Mouse (Mus musculus) limb, embryonic 11.5 days (tissue): ENCODE measurements at regions not wholly inside any gene's neighbourhood (a gene's known extent, or its start where the extent isn't known, plus 50 kb on each side); places are given as distances from the start of the nearest gene placed in this dataset.
"Not testable (repeated sequence)": the region's sequence is repeated elsewhere in the genome, so short reads cannot be mapped to it uniquely, and the experiment has no call there.

Experiments
- ATAC-seq: fragments of 200-750 bp; cut with Nextera tagmentation; 2 replicates; pipeline ENCODE4 v1.8.0; 2017; ENCODE audit warnings: low read depth; ENCODE audit not compliant: insufficient number of reproducible peaks, low FRiP score, low TSS enrichment
- DNase-seq: peaks from one replicate; pipeline ENCODE4 v3.0.0-alpha.2; 2015; ENCODE audit warnings: low spot score
- H3K27ac ChIP-seq: fragments of 300-500 bp; sonication (generic); replicated peaks from 2 replicates; pipeline ENCODE4 v1.5.1; 2014; ENCODE audit warnings: low read depth, mild to moderate bottlenecking, low read length
- H3K27me3 ChIP-seq: fragments of 300-500 bp; sonication (generic); 2 replicates; pipeline ENCODE4 v1.6.1; 2014; ENCODE audit warnings: mild to moderate bottlenecking, low read length, mixed read lengths; ENCODE audit not compliant: control insufficient read depth, insufficient read depth
- H3K36me3 ChIP-seq: fragments of 300-500 bp; sonication (generic); 2 replicates; pipeline ENCODE4 v1.6.1; 2014; ENCODE audit warnings: mild to moderate bottlenecking, low read length, moderate library complexity, mixed read lengths; ENCODE audit not compliant: control insufficient read depth, insufficient read depth
- H3K4me1 ChIP-seq: fragments of 300-500 bp; sonication (generic); 2 replicates; pipeline ENCODE4 v1.6.1; 2014; ENCODE audit warnings: low read length, mixed read lengths; ENCODE audit not compliant: control insufficient read depth, insufficient read depth
- H3K4me2 ChIP-seq: fragments of 300-500 bp; sonication (generic); 2 replicates; pipeline ENCODE4 v1.6.1; 2014; ENCODE audit warnings: low read depth, mild to moderate bottlenecking, moderate library complexity; ENCODE audit not compliant: severe bottlenecking
- H3K4me3 ChIP-seq: fragments of 300-500 bp; sonication (generic); 2 replicates; pipeline ENCODE4 v1.5.1; 2014; ENCODE audit warnings: low read depth, low read length
- H3K9ac ChIP-seq: fragments of 300-500 bp; sonication (generic); 2 replicates; pipeline ENCODE4 v1.6.1; 2014; ENCODE audit warnings: mild to moderate bottlenecking, low read length
- H3K9me3 ChIP-seq: fragments of 300-500 bp; sonication (generic); 2 replicates; pipeline ENCODE4 v1.6.1; 2016; ENCODE audit warnings: low read length; ENCODE audit not compliant: control insufficient read depth
- WGBS: fragments of 180-500 bp; shearing (Covaris S2); extraction: QIAGEN DNeasy Blood & Tissue Kit; methylation state at CpG from one replicate; pipeline ENCODE4 v1.1.7; 2014; 5-methylcytosine and 5-hydroxymethylcytosine counted together

DNA sequence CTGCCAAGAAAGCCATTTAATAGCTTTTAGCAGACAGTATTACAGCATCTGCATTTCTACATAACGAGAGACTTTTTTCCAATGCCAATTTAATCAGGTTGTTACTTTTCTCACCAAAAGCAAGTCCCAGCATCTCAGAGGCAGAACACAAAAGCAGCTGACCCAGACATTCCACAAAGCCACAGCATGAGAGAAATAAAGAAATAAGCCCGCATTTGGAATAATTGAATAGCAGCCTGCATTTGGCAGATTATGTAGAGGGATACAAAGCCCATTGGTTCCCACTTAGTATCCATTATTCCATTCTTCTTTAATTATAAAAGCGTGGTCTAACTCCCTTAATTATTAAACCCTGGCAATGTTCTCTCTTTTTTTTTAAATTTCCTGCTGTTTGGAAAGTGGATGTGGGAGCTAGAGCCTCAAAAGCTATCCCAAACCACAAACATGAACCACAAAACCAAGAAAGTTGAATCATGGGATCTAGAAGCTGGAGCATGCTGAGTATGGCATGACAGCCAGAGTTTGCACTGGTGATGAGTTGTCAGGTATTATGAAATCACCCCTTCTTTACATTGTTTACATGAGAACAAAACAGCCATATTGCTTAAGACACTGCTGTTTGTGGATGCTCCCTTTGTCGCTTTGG lies 247.8 kb upstream of the Irak1bp1 start:
- Histone ChIP-seq H3K36me3 (no peaks in the 10 kb centered on the region), H3K27ac (no peak overlapping the region), H3K4me2 (no peak overlapping the region), H3K4me1 (no peaks in the 10 kb centered on the region), H3K9me3 (no peaks in the 10 kb centered on the region), H3K9ac (no peak overlapping the region), H3K4me3 (no peak overlapping the region), H3K27me3 (no peaks in the 10 kb centered on the region)
- WGBS = 79% methylated on average over 4 of the region's 4 CpGs
- DNase-seq = no peak
- ATAC-seq = no peak

DNA sequence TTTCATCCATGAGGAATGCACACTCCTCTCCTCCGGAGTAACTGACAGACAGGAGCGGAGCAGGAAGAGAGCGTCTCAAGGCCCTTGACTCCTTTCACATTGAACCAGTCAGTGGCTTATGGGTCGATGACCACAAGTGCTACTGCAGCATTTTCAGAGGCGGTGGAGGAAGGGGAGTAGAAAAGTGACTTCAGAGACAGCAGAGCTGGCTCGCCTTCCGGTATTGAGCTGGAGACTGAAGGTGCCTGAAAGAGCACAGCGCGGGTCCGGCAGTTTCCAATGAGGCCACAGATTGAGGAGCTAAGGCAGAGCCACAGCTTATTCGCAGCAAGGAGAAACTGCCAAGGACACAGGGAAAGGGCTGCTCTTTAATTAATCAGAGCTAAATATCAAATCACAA lies 220.2 kb upstream of the Irak1bp1 start:
- Histone ChIP-seq H3K4me3 (no peak overlapping the region), H3K27ac (no peak overlapping the region), H3K4me1 (no peaks in the 10 kb centered on the region), H3K27me3 (no peaks in the 10 kb centered on the region), H3K9me3 (no peaks in the 10 kb centered on the region), H3K36me3 (no peaks in the 10 kb centered on the region), H3K9ac (no peak overlapping the region), H3K4me2 (no peak overlapping the region)
- no peak for ATAC-seq
- no peak for DNase-seq
- 73% methylated on average over 11 of the region's 11 CpGs for WGBS

DNA sequence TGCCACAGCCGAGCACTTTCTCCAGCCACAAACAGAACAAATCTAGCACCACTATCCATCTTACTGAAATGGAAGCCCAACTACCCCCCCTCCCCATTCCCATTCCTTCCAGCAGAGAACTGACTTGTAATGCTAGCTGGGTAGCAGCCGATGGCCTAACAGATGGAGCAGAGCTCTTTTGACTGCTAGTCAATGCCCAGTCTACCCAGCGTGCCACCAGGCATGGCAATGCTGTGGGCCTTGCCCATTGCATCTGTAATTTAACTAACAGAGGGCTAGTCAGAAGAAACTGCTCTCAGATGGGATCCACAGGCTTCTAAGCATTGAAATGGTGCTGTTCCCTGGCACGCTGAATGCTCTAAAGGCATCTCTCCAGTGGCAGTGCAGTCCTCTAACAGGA lies 219.4 kb upstream of the Irak1bp1 start:
- WGBS = 84% methylated on average over 4 of the region's 4 CpGs
- no peak overlapping the region for H3K4me3 ChIP-seq
- no peak for DNase-seq
- H3K27me3 ChIP-seq = no peaks in the 10 kb centered on the region
- H3K27ac ChIP-seq = no peak overlapping the region
- no peaks in the 10 kb centered on the region for H3K36me3 ChIP-seq
- ATAC-seq = no peak
- H3K9ac ChIP-seq = no peak overlapping the region
- H3K9me3 ChIP-seq = no peaks in the 10 kb centered on the region
- H3K4me1 ChIP-seq = no peaks in the 10 kb centered on the region
- no peak overlapping the region for H3K4me2 ChIP-seq

DNA sequence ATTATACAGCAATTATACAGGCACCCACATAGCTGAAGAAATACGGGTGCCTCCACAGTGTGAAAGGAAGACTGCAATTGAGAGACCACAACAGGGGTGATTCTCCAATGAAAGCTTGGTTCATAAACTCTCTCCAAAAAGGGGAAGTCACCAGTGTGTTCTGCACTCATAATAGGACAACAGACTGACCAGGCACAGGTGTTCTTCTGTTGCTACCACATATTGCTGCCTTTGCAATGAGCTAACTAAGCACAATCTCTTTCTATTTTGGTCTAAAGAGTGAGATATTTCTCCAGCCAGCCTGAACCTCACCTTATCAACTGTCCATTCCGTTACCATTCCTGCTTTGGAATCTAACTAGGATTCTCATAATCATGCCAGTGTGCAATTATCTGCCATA lies 216.8 kb upstream of the Irak1bp1 start:
- Histone ChIP-seq H3K27me3 (no peaks in the 10 kb centered on the region), H3K9me3 (no peaks in the 10 kb centered on the region), H3K4me3 (no peak overlapping the region), H3K9ac (no peak overlapping the region), H3K36me3 (no peaks in the 10 kb centered on the region), H3K4me1 (no peaks in the 10 kb centered on the region), H3K4me2 (no peak overlapping the region), H3K27ac (no peak overlapping the region)
- ATAC-seq = no peak
- no peak for DNase-seq
- WGBS = 80% methylated on average over 2 of the region's 2 CpGs

DNA sequence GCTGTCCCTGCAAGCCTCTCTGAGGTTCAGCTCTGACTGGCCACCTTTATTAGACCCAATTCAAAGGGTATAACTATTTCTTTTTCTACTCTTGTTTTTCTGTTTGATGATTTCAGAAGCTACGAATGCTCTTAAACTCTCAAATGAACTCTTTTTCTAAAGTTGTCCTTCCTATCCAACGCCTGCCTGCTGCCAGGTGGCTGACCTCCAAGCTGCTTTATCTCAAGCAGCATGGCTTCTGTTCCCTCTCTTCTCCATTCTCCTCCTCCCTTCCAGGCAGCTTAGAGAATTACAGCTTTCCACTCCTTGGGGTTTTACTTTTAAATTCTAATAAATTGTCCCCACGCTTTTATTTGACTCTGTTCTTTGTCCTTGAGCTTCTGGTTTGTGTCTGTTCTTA lies 196.9 kb upstream of the Irak1bp1 start:
- DNase-seq (no peak), ATAC-seq (no peak)
- Histone ChIP-seq H3K4me3 (no peak overlapping the region), H3K36me3 (no peaks in the 10 kb centered on the region), H3K9me3 (no peaks in the 10 kb centered on the region), H3K9ac (no peak overlapping the region), H3K27ac (no peak overlapping the region), H3K4me1 (no peaks in the 10 kb centered on the region), H3K27me3 (no peaks in the 10 kb centered on the region), H3K4me2 (no peak overlapping the region)
- WGBS = 71% methylated on average over 3 of the region's 3 CpGs

DNA sequence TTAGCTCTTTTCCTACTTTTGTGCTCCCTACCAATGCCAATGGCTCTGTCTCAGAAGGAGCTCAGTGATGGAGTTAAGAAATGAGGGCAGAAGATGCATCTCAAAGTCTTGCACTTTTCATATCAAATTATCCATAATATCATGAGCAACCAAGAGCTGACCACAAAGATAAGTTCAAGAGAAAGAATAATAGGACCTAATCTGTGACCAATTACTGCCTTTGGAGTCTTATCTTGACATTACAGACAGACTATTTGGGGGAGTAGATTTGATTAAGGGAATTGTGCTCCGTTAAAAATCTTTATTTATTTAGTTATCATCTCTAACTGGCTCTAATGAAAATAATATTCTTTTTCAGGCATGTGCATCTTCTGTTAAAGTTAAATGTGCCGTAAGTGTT lies 189.1 kb upstream of the Irak1bp1 start:
- Histone ChIP-seq H3K36me3 (no peaks in the 10 kb centered on the region), H3K27me3 (no peaks in the 10 kb centered on the region), H3K4me1 (no peaks in the 10 kb centered on the region), H3K4me3 (no peak overlapping the region), H3K9me3 (no peaks in the 10 kb centered on the region), H3K27ac (no peak overlapping the region), H3K9ac (no peak overlapping the region), H3K4me2 (no peak overlapping the region)
- ATAC-seq (no peak), DNase-seq (no peak)
- WGBS = 92% methylated on average over 2 of the region's 2 CpGs

DNA sequence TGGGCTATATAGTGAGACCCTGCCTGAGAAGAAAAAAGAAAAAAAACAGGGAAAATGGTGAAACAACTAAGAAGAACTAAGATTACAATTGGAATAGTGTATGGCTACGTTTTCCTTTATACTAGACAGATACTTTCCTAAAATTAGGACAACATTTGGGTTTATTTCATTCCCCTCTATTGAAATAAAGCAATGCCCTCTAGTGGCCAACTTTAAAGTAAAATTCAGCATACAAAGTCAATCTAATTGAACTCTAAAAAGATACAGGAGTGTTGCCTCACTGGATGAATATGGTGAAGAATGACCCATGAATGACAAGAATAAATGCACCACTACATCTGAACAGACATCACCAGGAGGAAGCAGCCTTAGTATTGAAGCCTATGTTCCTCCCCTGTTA lies 185.4 kb upstream of the Irak1bp1 start:
- Histone ChIP-seq H3K36me3 (no peaks in the 10 kb centered on the region), H3K4me3 (no peak overlapping the region), H3K9ac (no peak overlapping the region), H3K4me2 (no peak overlapping the region), H3K27me3 (no peaks in the 10 kb centered on the region), H3K27ac (no peak overlapping the region), H3K9me3 (no peaks in the 10 kb centered on the region), H3K4me1 (no peaks in the 10 kb centered on the region)
- 39% methylated on average over 1 of the region's 1 CpGs for WGBS
- no peak for DNase-seq
- no peak for ATAC-seq

DNA sequence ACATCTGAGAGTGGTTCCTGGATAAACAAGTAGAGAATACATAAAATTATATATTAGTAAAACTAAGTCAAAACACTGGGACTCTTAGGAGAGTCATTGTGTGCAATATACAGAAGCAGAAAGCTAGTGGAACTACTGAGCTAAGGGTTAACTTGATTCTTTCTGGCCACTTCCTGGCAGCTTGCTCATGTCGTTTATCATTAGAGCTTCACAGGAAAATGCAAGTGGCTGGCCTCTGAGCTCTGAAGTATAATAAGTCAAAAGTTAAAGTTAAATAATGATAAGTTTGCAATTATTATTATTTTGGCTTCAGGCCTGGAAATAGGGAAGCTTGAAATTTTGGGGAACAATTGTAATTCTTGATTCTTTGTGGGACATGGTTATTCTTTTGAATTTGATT lies 173.8 kb upstream of the Irak1bp1 start:
- H3K4me3 ChIP-seq, H3K27ac ChIP-seq, ATAC-seq, H3K36me3 ChIP-seq, H3K4me1 ChIP-seq, H3K27me3 ChIP-seq, H3K9ac ChIP-seq, H3K9me3 ChIP-seq, DNase-seq, H3K4me2 ChIP-seq: not testable (repeated sequence)
- WGBS = 20% methylated on average over 1 of the region's 1 CpGs

DNA sequence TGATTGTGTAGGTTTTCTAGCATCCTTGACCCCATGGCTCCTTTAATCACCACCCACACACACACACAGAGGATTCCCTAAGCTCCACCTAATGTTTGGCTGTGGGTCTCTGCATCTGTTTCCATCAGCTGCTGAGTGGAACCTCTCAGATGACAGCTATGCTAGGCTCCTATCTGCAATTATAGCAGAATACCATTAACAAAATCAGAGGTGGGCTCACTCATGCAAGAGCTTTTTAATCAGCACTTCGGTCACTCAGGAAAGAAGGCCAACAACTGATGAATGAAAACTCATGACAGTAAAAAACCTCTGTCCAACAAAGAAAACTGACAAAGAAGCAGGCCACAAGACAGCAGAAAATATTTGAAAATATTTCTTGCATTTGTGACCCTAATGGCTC lies 147.1 kb upstream of the Irak1bp1 start:
- H3K36me3 ChIP-seq = no peaks in the 10 kb centered on the region
- H3K4me2 ChIP-seq = no peak overlapping the region
- no peak overlapping the region for H3K4me3 ChIP-seq
- H3K27ac ChIP-seq = no peak overlapping the region
- no peak for ATAC-seq
- H3K9ac ChIP-seq = no peak overlapping the region
- H3K9me3 ChIP-seq = no peaks in the 10 kb centered on the region
- no peaks in the 10 kb centered on the region for H3K4me1 ChIP-seq
- 94% methylated on average over 1 of the region's 1 CpGs for WGBS
- H3K27me3 ChIP-seq = no peaks in the 10 kb centered on the region
- no peak for DNase-seq
